Mouse (Mus musculus) midbrain, embryonic 14.5 days (tissue): Measurements from ENCODE around the gene Mpnd. TPM values are rescaled to one million over a fixed set of nuclear protein-coding genes. Genes with fewer than 3 reads are reported as not detected.

Experiments
- ATAC-seq: fragments of 200-750 bp; cut with Nextera tagmentation; 2 replicates; pipeline ENCODE4 v1.8.0; 2017; ENCODE audit warnings: moderate number of reproducible peaks, moderate library complexity; ENCODE audit not compliant: low FRiP score, low TSS enrichment
- DNase-seq: peaks from one replicate; pipeline ENCODE4 v3.0.0-alpha.2; 2015
- H3K27ac ChIP-seq: fragments of 300-500 bp; sonication (generic); replicated peaks from 2 replicates; pipeline ENCODE4 v1.5.1; 2014; ENCODE audit warnings: mild to moderate bottlenecking, low read depth, low read length, moderate library complexity
- H3K27me3 ChIP-seq: fragments of 300-500 bp; sonication (generic); 2 replicates; pipeline ENCODE4 v1.6.1; 2014; ENCODE audit warnings: low read length, control low read depth, mixed read lengths; ENCODE audit not compliant: control insufficient read depth, insufficient read depth
- H3K36me3 ChIP-seq: fragments of 300-500 bp; sonication (generic); 2 replicates; pipeline ENCODE4 v1.6.1; 2014; ENCODE audit warnings: low read length, control low read depth; ENCODE audit not compliant: control insufficient read depth, insufficient read depth
- H3K4me1 ChIP-seq: fragments of 300-500 bp; sonication (generic); 2 replicates; pipeline ENCODE4 v1.6.1; 2014; ENCODE audit warnings: mild to moderate bottlenecking, antibody characterized with exemption, low read length, control low read depth; ENCODE audit not compliant: control insufficient read depth, insufficient read depth
- H3K4me2 ChIP-seq: fragments of 300-500 bp; sonication (generic); 2 replicates; pipeline ENCODE4 v1.6.1; 2014; ENCODE audit warnings: mild to moderate bottlenecking, low read length, moderate library complexity
- H3K4me3 ChIP-seq: fragments of 300-500 bp; sonication (generic); replicated peaks from 2 replicates; pipeline ENCODE4 v1.5.1; 2014; ENCODE audit warnings: low read depth, low read length
- H3K9ac ChIP-seq: fragments of 300-500 bp; sonication (generic); replicated peaks from 2 replicates; pipeline ENCODE4 v1.6.1; 2014; ENCODE audit warnings: mild to moderate bottlenecking, low read length, moderate library complexity
- H3K9me3 ChIP-seq: fragments of 300-500 bp; sonication (generic); 2 replicates; pipeline ENCODE4 v1.6.1; 2016; ENCODE audit warnings: low read length, control low read depth, mixed read lengths; ENCODE audit not compliant: control insufficient read depth
- WGBS: fragments of 180-500 bp; shearing (Covaris S2); extraction: QIAGEN DNeasy Blood & Tissue Kit; methylation state at CpG from one replicate; pipeline ENCODE4 v1.1.7; 2014; 5-methylcytosine and 5-hydroxymethylcytosine counted together
- polyA plus RNA-seq: library from polyadenylated mRNA; unstranded; fragments of >200 nt; fragmentation: Nextera tagmentation; extraction: Ambion mirVana; gene quantifications from 2 replicates; pipeline ENCODE4 v1.2.1, GENCODE M21; 2014

The Mpnd gene
- polyA plus RNA-seq, 1 experiment from 2014 or later: 164 TPM

- WGBS: 6% methylated on average over 55 of the region's 55 CpGs
- H3K4me1 ChIP-seq: peaks cover 34% of the 10 kb centered on the region
- no peaks in the 10 kb centered on the region for H3K27me3 ChIP-seq
Observed at GRCm38 (mm10) chr17:55969966-55970891, 35.3 kb upstream of the Mpnd start, which contains the start of gene Shd. TSS of gene Shd (plus strand) at chr17:55970467.

GRCm38 (mm10) chr17:55971453-55971852, 34.1 kb upstream of the Mpnd start:
- H3K27ac ChIP-seq: peak overlapping the region; percentile 93; the same call in 1 of the 2 replicates

More at GRCm38 (mm10) chr17:55969966-55970891, 35.3 kb upstream of the Mpnd start, which contains the start of gene Shd:
- Histone ChIP-seq H3K27ac (peak within 1 kb of the TSS; percentile 93), H3K4me2 (peak within 1 kb of the TSS; percentile 85), H3K9me3 (no peaks in the 10 kb centered on the region), H3K9ac (peak within 1 kb of the TSS; percentile 88), H3K36me3 (peaks cover 30% of the 10 kb centered on the region), H3K4me3 (peak within 1 kb of the TSS; percentile 67)
- peak; percentile 76 for ATAC-seq
- peak; percentile 83 for DNase-seq

GRCm38 (mm10) chr17:55976255-55976862, 29.2 kb upstream of the Mpnd start:
- peak overlapping the region; percentile 71 for H3K27ac ChIP-seq
- H3K36me3 ChIP-seq: peaks cover 20% of the 10 kb centered on the region
- H3K9ac ChIP-seq: 0 out of 2 replicates have a peak overlapping the region, but pooled peaks have one; percentile 26
- no peak overlapping the region; the same call in 1 of the 2 replicates for H3K4me2 ChIP-seq
- DNase-seq: peak; percentile 92
- ATAC-seq: peak; percentile 79
- H3K9me3 ChIP-seq: no peaks in the 10 kb centered on the region
- peaks cover 6% of the 10 kb centered on the region for H3K4me1 ChIP-seq
- H3K4me3 ChIP-seq: no peak overlapping the region
- 16% methylated on average over 13 of the region's 13 CpGs for WGBS
- H3K27me3 ChIP-seq: no peaks in the 10 kb centered on the region

More at GRCm38 (mm10) chr17:55971453-55971852, 34.1 kb upstream of the Mpnd start:
- Histone ChIP-seq H3K9ac (peak overlapping the region; percentile 88), H3K4me1 (peaks cover 34% of the 10 kb centered on the region), H3K27me3 (no peaks in the 10 kb centered on the region), H3K4me3 (peak overlapping the region; percentile 67), H3K4me2 (peak overlapping the region; percentile 85), H3K9me3 (no peaks in the 10 kb centered on the region), H3K36me3 (peaks cover 23% of the 10 kb centered on the region)
- DNase-seq (no peak), ATAC-seq (no peak)
- WGBS: 18% methylated on average over 22 of the region's 22 CpGs

- Histone ChIP-seq H3K4me2 (no peak overlapping the region), H3K9me3 (no peaks in the 10 kb centered on the region), H3K27ac (peak overlapping the region; percentile 71), H3K4me1 (no peaks in the 10 kb centered on the region), H3K27me3 (no peaks in the 10 kb centered on the region), H3K36me3 (peaks cover 20% of the 10 kb centered on the region), H3K4me3 (no peak overlapping the region), H3K9ac (no peak overlapping the region)
- DNase-seq (no peak), ATAC-seq (no peak)
- 69% methylated on average over 3 of the region's 3 CpGs for WGBS
Observed at GRCm38 (mm10) chr17:55977301-55977700, 28.2 kb upstream of the Mpnd start.

- Histone ChIP-seq H3K27ac (peak within 1 kb of the TSS; percentile 70), H3K9me3 (no peaks in the 10 kb centered on the region), H3K4me2 (peak within 1 kb of the TSS; percentile 91), H3K9ac (peak within 1 kb of the TSS; percentile 84), H3K4me1 (peaks cover 7% of the 10 kb centered on the region), H3K27me3 (no peaks in the 10 kb centered on the region), H3K4me3 (peak within 1 kb of the TSS; percentile 78), H3K36me3 (peaks cover 23% of the 10 kb centered on the region)
- ATAC-seq (peak; percentile 89), DNase-seq (peak; percentile 95)
- whole genome bisulfite sequencing: 9% methylated on average over 33 of the region's 35 CpGs
Observed at GRCm38 (mm10) chr17:55986030-55986961, 19.2 kb upstream of the Mpnd start, which contains the start of gene Fsd1. TSS of gene Fsd1 (plus strand) at chr17:55986509.

GRCm38 (mm10) chr17:55990278-55990898, 15.1 kb upstream of the Mpnd start:
- WGBS: 91% methylated on average over 8 of the region's 8 CpGs
- Histone ChIP-seq H3K4me3 (no peak overlapping the region), H3K4me1 (peaks cover 7% of the 10 kb centered on the region), H3K27ac (no peak overlapping the region), H3K36me3 (peaks cover 61% of the 10 kb centered on the region), H3K27me3 (no peaks in the 10 kb centered on the region), H3K9ac (no peak overlapping the region), H3K4me2 (no peak overlapping the region), H3K9me3 (no peaks in the 10 kb centered on the region)
- no peak for ATAC-seq
- no peak for DNase-seq

- H3K4me3 ChIP-seq: no peak overlapping the region
- H3K27me3 ChIP-seq: peaks cover 9% of the 10 kb centered on the region; the same call in 1 of the 2 replicates
- H3K4me1 ChIP-seq: no peaks in the 10 kb centered on the region
- WGBS: 91% methylated on average over 15 of the region's 15 CpGs
- H3K36me3 ChIP-seq: peaks cover 63% of the 10 kb centered on the region
- no peak for DNase-seq
- no peak overlapping the region for H3K4me2 ChIP-seq
- H3K9ac ChIP-seq: no peak overlapping the region
- no peak overlapping the region for H3K27ac ChIP-seq
- no peak for ATAC-seq
- no peaks in the 10 kb centered on the region for H3K9me3 ChIP-seq
Observed at GRCm38 (mm10) chr17:55996007-55996406, 9.5 kb upstream of the Mpnd start.
